Mouse (Mus musculus) MEL (cell line): ENCODE data around the gene Tenm3.

ENCODE experiments used
- BHLHE40 ChIP-seq: IDR thresholded peaks from 2 replicates; pipeline ENCODE4 v1.6.1; 2012; ENCODE audit warnings: low read depth, mild to moderate bottlenecking, inconsistent platforms, low read length, improper control_type of control experiment, borderline replicate concordance
- CHD2 ChIP-seq: IDR thresholded peaks from 2 replicates; pipeline ENCODE4 v1.6.1; 2011; ENCODE audit warnings: low read length, improper control_type of control experiment
- CTCF ChIP-seq, 3 experiments: IDR thresholded peaks in 2 of 3; conservative IDR thresholded peaks in 1 of 3; 2 replicates each; pipeline ENCODE4 v1.5.1; 2011 to 2012; ENCODE audit warnings: low read length in 3 of 3, low read depth in 2 of 3, mild to moderate bottlenecking in 2 of 3, improper control_type of control experiment in 1 of 3, inconsistent platforms in 1 of 3, mixed read lengths in 1 of 3, moderate library complexity in 1 of 3; ENCODE audit not compliant: control insufficient read depth in 1 of 3, insufficient read depth in 1 of 3, poor library complexity in 1 of 3, severe bottlenecking in 1 of 3
- MAX ChIP-seq: IDR thresholded peaks from 2 replicates; pipeline ENCODE4 v1.6.1; 2011; ENCODE audit warnings: low read length, improper control_type of control experiment
- POLR2A ChIP-seq, 2 experiments: IDR thresholded peaks; 2 replicates each; pipeline ENCODE4 v1.6.1; 2011 to 2012; ENCODE audit warnings: low read length in 2 of 2, mild to moderate bottlenecking in 2 of 2, control low read depth in 1 of 2, improper control_type of control experiment in 1 of 2, low read depth in 1 of 2, moderate library complexity in 1 of 2; ENCODE audit not compliant: control insufficient read depth in 1 of 2, insufficient read depth in 1 of 2, poor library complexity in 1 of 2
- SMC3 ChIP-seq: IDR thresholded peaks from 2 replicates; pipeline ENCODE4 v1.6.1; 2011; ENCODE audit warnings: low read depth, low read length, improper control_type of control experiment

DNA sequence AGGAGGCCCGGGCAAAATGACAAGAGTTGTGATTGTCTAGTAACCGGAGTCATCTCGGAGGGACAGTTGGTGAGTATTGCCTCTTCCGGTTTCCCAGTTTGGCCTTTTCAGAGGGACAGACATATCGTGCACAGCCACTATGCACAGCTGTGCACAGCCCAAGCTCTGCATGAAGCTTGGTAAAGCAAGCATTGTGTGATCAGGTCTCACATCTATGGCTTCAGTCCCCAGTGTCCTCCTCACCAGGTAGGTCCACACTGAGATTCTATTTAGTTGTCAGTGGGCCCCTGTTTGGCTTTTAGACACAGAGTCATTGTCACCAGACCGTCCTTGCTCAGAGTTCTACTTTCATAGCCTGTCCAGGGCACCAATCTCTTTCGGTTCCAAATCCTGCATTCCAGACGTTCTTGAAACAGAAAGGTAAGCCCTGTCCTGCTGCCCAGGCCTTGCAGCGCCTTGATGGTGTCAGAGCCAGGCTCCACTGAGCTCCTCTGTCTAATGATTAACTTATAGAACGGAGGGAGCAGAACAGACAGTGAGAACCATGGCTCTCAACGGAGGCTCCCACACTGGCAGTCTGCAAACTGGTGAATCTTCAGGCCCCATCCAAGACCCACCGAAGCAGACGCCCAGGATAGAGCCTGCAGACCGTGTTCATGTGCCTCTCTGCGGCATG, 240.4 kb downstream of the Tenm3 start:
- TF ChIP-seq MAX: no peak
- no peak for TF ChIP-seq CHD2
- no peak for TF ChIP-seq BHLHE40
- TF ChIP-seq SMC3: no peak
- TF ChIP-seq POLR2A (IDR thresholded peaks at IDR 0.05; ENCODE audit: control insufficient read depth in 1 of 2, insufficient read depth in 1 of 2, low read depth in 1 of 2, low read length in 2 of 2, poor library complexity in 1 of 2): no peak
- no peak for TF ChIP-seq CTCF (IDR thresholded peaks at IDR 0.05 in 2 of 3, conservative IDR thresholded peaks at IDR 0.05 in 1 of 3; ENCODE audit: control insufficient read depth in 1 of 3, insufficient read depth in 1 of 3, low read depth in 2 of 3, low read length in 3 of 3, poor library complexity in 1 of 3, severe bottlenecking in 1 of 3)
